Mouse (Mus musculus) spleen, adult 2 months (tissue): ENCODE data around the gene Camk1g. TPM values are rescaled to one million over a fixed set of nuclear protein-coding genes. Genes with fewer than 3 reads are reported as not detected.

ENCODE experiments used
- DNase-seq, 2 experiments: peaks; one replicate each; pipeline versions ENCODE4 v3.0.0 to v3.0.0-alpha.2; 2012 to 2021; ENCODE audit warnings: low spot score in 2 of 2, low read depth in 1 of 2
- H3K27ac ChIP-seq: fragments of 200-500 bp; 2 replicates; pipeline ENCODE4 v1.5.1; 2012; ENCODE audit warnings: low read length, inconsistent platforms; ENCODE audit not compliant: insufficient read depth
- H3K27me3 ChIP-seq: fragments of 200-500 bp; 2 replicates; pipeline ENCODE4 v1.6.1; 2012; ENCODE audit warnings: mild to moderate bottlenecking, moderate library complexity, low read length, inconsistent platforms; ENCODE audit not compliant: control insufficient read depth, insufficient read depth
- H3K36me3 ChIP-seq: fragments of 200-500 bp; 2 replicates; pipeline ENCODE4 v1.6.1; 2012; ENCODE audit warnings: mild to moderate bottlenecking, low read length, inconsistent platforms; ENCODE audit not compliant: control insufficient read depth, insufficient read depth
- H3K4me1 ChIP-seq: fragments of 200-500 bp; 2 replicates; pipeline ENCODE4 v1.6.1; 2011; ENCODE audit warnings: inconsistent platforms; ENCODE audit not compliant: control insufficient read depth, insufficient read depth, insufficient read length
- H3K4me3 ChIP-seq: fragments of 200-500 bp; 2 replicates; pipeline ENCODE4 v1.5.1; 2011; ENCODE audit warnings: mild to moderate bottlenecking, inconsistent platforms; ENCODE audit not compliant: insufficient read depth, insufficient read length; ENCODE audit errors: extremely low read depth
- CTCF ChIP-seq: fragments of 200-500 bp; IDR thresholded peaks from 2 replicates; pipeline ENCODE4 v1.5.1; 2011; ENCODE audit warnings: mild to moderate bottlenecking, inconsistent platforms; ENCODE audit not compliant: insufficient read depth, insufficient read length, insufficient replicate concordance; ENCODE audit errors: extremely low read depth
- POLR2A ChIP-seq: fragments of 200-500 bp; IDR thresholded peaks from 2 replicates; pipeline ENCODE4 v1.6.1; 2011; ENCODE audit warnings: low read depth, low read length, inconsistent platforms
- WGBS: fragments of 180-500 bp; shearing (Covaris S2); methylation state at CpG from one replicate; pipeline ENCODE4 v1.1.7; 2018; 5-methylcytosine and 5-hydroxymethylcytosine counted together
- polyA plus RNA-seq: library from polyadenylated mRNA; depleted of rRNA; stranded (reverse); fragments of >200 nt; gene quantifications from 2 replicates; pipeline ENCODE4 v1.2.3, GENCODE M21; 2012

Gene Camk1g
- polyA plus RNA-seq, 1 experiment = 0.26 TPM

DNA sequence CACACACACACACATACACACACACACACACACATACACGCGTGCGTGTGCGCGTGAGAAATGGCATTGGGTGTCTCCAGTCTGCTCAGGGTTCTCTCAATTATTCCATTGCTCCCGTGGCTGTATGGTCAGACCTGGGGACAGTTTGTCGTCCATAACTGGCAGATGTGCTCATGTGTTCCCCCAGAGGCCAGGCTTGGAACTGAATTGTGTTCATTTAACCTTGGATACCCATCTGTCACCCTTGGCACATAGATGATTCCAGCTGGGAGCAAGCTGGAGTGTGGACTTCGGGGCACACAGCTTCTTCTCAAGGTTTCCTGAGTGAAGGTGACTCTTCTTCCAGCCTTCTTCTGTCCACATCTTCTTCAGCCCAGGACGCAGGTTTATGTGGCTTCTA, 31.6 kb upstream of the Camk1g start:
- no peak overlapping the region for H3K27ac ChIP-seq
- H3K36me3 ChIP-seq = no peaks in the 10 kb centered on the region
- WGBS = 84% methylated on average over 9 of the region's 9 CpGs
- TF ChIP-seq POLR2A (no peak), CTCF (no peak)
- H3K4me3 ChIP-seq = no peak overlapping the region
- no peak for DNase-seq
- no peaks in the 10 kb centered on the region for H3K27me3 ChIP-seq
- no peaks in the 10 kb centered on the region for H3K4me1 ChIP-seq

DNA sequence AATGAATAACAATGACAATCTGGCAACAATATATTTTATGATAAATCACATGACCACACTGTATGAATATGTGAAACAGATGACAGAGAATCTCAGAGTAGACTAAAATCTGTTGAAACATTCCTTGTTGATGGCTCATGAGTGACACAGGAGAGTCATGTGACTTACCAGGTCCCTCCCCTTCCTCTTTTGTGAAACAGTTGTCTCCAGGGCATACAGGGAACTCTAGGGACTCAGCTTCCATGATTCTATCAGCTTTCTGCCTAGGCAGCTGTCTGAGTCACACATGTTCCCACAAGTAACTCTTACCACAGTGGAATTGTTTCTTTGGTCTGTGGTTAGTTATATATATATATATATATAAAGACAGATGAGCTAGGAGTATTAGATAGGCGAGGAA, 30.2 kb upstream of the Camk1g start:
- 58% methylated on average over 1 of the region's 1 CpGs for WGBS
- H3K27me3 ChIP-seq = no peaks in the 10 kb centered on the region
- no peaks in the 10 kb centered on the region for H3K4me1 ChIP-seq
- TF ChIP-seq POLR2A (no peak), CTCF (no peak)
- no peak overlapping the region for H3K4me3 ChIP-seq
- H3K36me3 ChIP-seq = no peaks in the 10 kb centered on the region
- no peak for DNase-seq
- H3K27ac ChIP-seq = no peak overlapping the region

DNA sequence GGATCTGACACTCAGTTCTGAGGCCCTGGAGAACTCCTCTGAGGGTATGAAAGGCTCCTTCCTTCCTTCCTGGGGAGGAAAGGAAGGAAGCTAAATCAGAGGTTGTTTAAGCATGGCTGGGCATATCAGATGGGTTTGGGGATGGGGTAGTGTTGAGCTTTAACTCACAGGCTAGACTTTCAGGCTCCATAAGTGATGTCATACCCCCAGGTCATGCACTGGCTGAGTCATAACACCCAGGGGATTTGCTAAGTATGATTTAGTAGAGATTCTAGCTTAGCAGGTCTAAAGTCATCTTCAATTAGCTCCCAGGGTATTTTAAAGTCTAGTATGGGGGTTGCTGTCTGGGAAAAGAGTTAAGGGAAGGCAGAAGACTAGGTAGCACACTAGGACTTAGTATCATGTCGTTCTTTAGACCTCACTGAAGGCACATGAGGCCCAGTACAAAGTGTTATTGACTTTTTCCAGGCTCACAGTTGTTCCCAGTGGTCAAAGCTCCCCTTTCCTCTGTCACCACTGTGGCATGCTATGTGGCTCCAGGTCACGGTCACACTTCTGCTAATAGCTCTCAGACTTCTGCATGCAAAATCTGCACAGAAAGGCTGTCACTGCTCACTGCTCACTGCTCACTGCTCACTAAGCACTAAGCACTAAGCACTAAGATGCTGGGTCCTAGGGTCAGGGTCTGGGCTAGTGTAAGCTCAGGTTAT, 28.8 kb upstream of the Camk1g start:
- Histone ChIP-seq H3K36me3 (no peaks in the 10 kb centered on the region), H3K4me1 (no peaks in the 10 kb centered on the region), H3K27ac (no peak overlapping the region), H3K4me3 (no peak overlapping the region), H3K27me3 (no peaks in the 10 kb centered on the region)
- 75% methylated on average over 2 of the region's 2 CpGs for WGBS
- TF ChIP-seq CTCF (no peak), POLR2A (no peak)
- DNase-seq = no peak

DNA sequence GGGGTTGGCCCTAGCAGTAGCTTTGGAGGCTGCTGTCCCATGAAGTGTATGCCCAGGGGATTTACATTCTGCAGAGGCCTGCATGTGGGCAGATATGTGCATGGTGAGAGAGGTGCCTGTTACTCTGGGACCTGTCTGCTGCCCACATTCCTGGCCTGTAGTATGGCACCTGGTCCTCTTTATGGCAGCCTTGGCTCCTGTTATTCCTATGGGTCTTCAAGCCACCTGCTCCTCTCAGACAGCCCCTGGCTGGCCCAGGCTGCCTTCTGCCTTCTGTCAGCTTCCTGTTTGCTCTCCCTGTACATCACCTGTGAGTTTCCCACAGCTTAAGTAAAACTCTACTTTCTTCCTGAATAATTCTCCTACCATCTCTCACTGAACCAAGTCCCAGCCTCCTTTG, 27.0 kb upstream of the Camk1g start:
- TF ChIP-seq CTCF (no peak), POLR2A (no peak)
- DNase-seq = no peak
- no peaks in the 10 kb centered on the region for H3K27me3 ChIP-seq
- no peaks in the 10 kb centered on the region for H3K4me1 ChIP-seq
- H3K4me3 ChIP-seq = no peak overlapping the region
- H3K36me3 ChIP-seq = no peaks in the 10 kb centered on the region
- H3K27ac ChIP-seq = no peak overlapping the region

DNA sequence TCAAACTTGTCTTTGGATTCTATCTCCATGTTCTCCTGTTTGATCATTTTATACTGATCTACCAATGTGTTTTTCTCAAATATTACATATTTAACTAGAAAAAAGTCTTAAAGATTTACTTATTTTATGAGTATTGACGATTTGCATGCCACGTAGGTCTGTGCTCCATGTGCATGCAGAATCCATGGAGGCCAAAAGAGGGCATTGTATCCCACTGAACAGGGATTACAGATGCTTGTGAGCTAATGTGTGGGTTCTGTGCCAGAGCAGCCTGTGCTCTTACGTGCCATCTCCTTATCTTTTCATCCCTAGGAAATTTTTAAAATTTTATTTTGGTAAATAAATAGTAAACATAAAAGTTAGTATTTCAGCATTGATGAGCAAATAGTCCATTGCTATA, 22.2 kb upstream of the Camk1g start:
- no peak overlapping the region for H3K27ac ChIP-seq
- no peak for DNase-seq
- H3K27me3 ChIP-seq = no peaks in the 10 kb centered on the region
- WGBS = 88% methylated on average over 3 of the region's 3 CpGs
- no peaks in the 10 kb centered on the region for H3K36me3 ChIP-seq
- TF ChIP-seq POLR2A (no peak), CTCF (no peak)
- H3K4me3 ChIP-seq = no peak overlapping the region
- H3K4me1 ChIP-seq = no peaks in the 10 kb centered on the region

DNA sequence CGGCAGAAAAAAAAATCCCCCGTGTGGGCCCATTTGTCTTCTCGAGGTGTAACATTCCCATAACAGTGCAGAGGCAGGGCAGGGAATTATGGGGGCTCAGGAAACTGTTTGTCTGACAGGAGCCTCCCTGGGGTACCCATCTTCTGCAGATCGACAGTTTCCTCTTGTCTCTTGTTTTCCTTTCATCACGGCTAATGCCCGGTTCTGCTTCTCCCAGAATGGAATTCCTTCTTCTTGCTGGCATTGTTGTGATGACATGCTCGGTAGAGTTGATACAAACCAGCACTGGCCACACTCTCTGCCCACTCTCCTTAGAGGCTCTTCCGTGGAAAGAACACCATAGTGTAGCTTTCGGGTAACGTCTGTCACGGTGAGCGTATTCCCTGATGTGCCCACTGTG, 19.9 kb upstream of the Camk1g start:
- Histone ChIP-seq H3K27ac (no peak overlapping the region), H3K4me3 (no peak overlapping the region), H3K36me3 (no peaks in the 10 kb centered on the region), H3K4me1 (no peaks in the 10 kb centered on the region), H3K27me3 (no peaks in the 10 kb centered on the region)
- DNase-seq = no peak
- 81% methylated on average over 12 of the region's 12 CpGs for WGBS
- TF ChIP-seq CTCF (no peak), POLR2A (no peak)

DNA sequence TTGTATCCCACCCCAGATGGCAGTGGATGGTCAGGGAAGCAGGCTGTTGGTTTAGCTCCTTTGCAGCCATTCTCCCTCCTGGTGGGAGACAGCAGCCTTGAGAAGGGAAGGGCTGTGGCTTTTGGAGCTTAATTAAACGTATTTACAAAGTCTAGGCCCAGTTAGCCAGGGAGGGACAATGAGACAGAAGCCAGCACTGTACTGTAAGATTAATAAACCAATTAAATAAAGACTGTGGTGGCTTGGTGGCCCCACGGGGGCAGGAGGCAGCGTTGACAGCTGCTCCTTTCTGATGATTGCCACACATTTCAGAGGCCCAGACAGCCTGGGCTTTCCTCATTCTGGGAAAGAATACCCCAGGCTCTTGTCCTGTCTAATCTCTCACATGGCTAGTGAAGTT, 19.4 kb upstream of the Camk1g start:
- Histone ChIP-seq H3K27ac (no peak overlapping the region), H3K36me3 (no peaks in the 10 kb centered on the region), H3K27me3 (no peaks in the 10 kb centered on the region), H3K4me1 (no peaks in the 10 kb centered on the region), H3K4me3 (no peak overlapping the region)
- 55% methylated on average over 3 of the region's 3 CpGs for WGBS
- TF ChIP-seq POLR2A (no peak), CTCF (no peak)
- no peak for DNase-seq
